Mouse (Mus musculus): ENCODE results near the gene Gm29133.

Gene Gm29133

DNA sequence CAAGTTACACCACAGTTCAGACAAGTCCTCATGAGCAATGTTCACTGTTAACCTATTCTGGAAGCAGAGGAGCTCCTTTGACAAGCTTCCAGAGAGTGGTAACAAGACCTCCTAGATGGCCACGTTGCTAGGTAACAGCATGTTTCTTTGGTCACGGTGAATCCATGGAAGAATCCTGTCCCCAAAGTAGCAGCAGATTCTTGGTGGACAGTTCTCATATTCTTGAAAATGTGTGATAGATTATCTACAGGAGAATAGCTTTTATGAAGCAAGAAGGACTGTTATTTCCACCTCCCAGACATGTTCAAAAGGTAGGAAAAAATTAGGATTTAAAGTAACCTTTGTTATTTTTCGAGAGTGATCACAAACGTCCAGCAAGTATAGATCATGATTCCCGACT lies at the start of gene Gm29133:
Gene Gm29133, plus strand, starts transcription at position 301 of the 400 bp plus-strand sequence.
- DNase-seq (ENCODE audit: low spot score): no peak

GRCm38 (mm10) chr3:75699088-75699487 lies 48.9 kb upstream of the Gm29133 start:
- DNase-seq (ENCODE audit: low spot score): no peak

DNA sequence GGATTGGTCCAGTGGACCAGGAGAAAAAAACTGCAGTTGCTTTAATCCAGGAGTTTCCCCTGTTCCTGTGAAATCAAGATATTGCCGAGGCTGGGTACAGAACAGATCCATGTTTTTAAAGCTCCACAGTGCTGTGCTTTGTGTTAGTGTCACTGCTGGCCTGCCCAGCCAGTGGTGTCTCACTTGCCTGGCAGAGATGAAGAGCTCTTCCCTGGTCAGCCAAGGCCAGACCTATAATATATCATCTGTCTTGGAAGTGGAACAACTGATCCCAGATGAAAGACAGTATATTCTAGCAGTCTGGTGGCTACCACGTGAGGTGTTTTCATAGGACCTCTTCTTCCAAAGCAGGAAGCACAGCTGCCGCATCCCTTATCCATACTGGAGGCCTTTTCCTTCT lies 46.7 kb upstream of the Gm29133 start:
- DNase-seq (ENCODE audit: low spot score): no peak

- no peak for DNase-seq (ENCODE audit: low spot score)
These were observed 41.5 kb upstream of the Gm29133 start for GRCm38 (mm10) chr3:75706536-75706935.

- no peak for DNase-seq (ENCODE audit: low spot score)
These were observed 34.2 kb upstream of the Gm29133 start for GRCm38 (mm10) chr3:75713678-75714295.

DNA sequence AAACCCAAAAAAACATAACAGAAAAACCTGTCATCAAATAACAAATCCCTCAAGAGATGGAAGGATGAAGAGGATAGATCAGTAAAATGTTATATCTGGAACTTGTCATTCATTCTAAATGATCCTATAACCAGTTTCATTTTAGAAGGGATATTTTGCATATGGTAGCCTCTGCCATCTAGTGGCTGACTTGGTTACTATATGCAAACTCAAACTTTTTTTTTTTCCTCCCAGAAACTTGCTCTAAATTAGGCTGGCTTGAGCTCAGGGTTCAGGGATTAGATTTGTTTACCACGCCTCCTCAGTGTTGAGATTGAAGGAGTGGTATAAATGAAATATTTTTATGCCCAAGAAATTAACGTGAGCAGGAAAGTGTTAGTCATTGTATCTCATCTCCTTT lies 27.3 kb upstream of the Gm29133 start:
- no peak for DNase-seq (ENCODE audit: low spot score)

- DNase-seq (ENCODE audit: low spot score): no peak
These were observed 16.9 kb upstream of the Gm29133 start for GRCm38 (mm10) chr3:75730982-75731600.

GRCm38 (mm10) chr3:75743664-75744437 lies 4.1 kb upstream of the Gm29133 start:
- no peak for DNase-seq (ENCODE audit: low spot score)

GRCm38 (mm10) chr3:75745343-75745742 lies 2.7 kb upstream of the Gm29133 start:
- no peak for DNase-seq (ENCODE audit: low spot score)

GRCm38 (mm10) chr3:75763351-75763750 lies 15.4 kb downstream of the Gm29133 start:
- DNase-seq (ENCODE audit: low spot score): no peak

GRCm38 (mm10) chr3:75774253-75774652 lies 26.3 kb downstream of the Gm29133 start:
- no peak for DNase-seq (ENCODE audit: low spot score)

- DNase-seq (ENCODE audit: low spot score): no peak
These were observed 60.0 kb downstream of the Gm29133 start for GRCm38 (mm10) chr3:75808001-75808400.

DNA sequence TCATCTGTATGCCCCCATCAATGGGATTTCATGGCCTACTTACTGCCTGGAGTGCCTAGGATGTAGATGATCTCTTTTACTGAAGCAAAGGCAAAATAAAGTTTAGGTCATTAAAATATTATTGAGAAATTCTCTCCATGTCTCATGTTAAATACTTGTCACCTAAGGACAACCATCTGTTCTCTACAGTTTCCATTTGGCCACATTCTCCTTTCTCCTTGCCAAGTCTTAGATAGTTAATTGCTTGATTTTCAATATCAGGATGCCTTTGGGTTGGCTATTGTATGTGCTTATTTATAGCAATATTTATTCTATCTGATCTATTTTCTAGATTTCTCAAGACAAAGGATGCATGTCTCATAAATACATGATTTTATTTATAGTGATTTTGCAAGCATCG lies 75.9 kb downstream of the Gm29133 start:
- DNase-seq (ENCODE audit: low spot score): no peak

DNA sequence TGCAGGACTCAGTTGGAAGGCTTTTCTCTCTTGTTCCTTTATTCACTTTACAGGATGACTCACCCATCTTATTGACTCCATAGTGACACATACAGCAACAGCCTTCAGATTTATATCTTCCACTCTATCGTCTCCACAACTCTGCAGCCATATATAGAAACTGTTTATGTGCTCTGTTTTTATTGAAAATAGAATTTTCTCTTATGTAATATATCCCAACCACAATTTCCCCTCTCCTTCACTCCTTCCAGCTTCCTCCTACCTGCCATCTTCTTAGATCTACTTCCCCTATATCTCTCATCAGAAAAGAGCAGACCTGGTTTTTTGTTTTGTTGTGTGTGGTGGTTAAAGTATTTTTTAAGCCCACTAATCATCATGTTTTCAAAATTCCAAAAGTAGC lies 76.5 kb downstream of the Gm29133 start:
- DNase-seq (ENCODE audit: low spot score): no peak

GRCm38 (mm10) chr3:75834827-75835226 lies 86.8 kb downstream of the Gm29133 start:
- DNase-seq (ENCODE audit: low spot score): no peak

- DNase-seq (ENCODE audit: low spot score): no peak
These were observed 87.4 kb downstream of the Gm29133 start for GRCm38 (mm10) chr3:75835286-75835967.
